Mouse (Mus musculus): ENCODE measurements around the gene Entpd1. TPM values are rescaled to one million over a fixed set of nuclear protein-coding genes. Genes with fewer than 3 reads are reported as not detected.

Gene Entpd1
- polyA plus RNA-seq, 1 experiment from 2014 or later, result 9.2 TPM

DNA sequence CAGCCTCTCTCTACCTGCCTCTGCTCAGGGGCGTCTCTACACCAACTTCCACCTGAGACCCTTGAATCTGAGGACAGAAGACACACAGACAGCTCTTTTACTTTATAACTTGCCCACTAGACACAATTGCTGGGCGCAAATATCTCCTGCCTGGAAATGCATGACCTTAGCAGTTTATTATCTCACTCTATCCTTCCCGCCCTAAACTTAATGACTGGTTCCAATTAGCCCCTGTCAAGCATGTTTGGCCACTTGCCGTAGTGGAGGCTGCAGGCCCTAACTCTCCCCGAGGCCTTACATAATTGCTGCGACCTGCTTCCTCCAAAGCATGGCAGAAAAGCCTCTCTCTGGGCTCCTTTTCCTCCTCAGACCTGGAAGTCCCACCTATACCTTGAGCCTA is 34.2 kb downstream of the Entpd1 start:
- H3K4me2 ChIP-seq (ENCODE audit: low read length), result no peak overlapping the region
- H3K9ac ChIP-seq (replicated peaks; ENCODE audit: low read length), result no peak overlapping the region
- H3K27me3 ChIP-seq (ENCODE audit: control insufficient read depth, insufficient read depth, low read length), result no peaks in the 10 kb centered on the region
- H3K4me1 ChIP-seq (ENCODE audit: control insufficient read depth, insufficient read depth, low read length), result no peaks in the 10 kb centered on the region
- WGBS, result 82% methylated on average over 6 of the region's 6 CpGs
- H3K4me3 ChIP-seq (replicated peaks; ENCODE audit: low read depth, low read length), result no peak overlapping the region
- H3K36me3 ChIP-seq (ENCODE audit: control insufficient read depth, insufficient read depth, low read length), result no peaks in the 10 kb centered on the region
- H3K9me3 ChIP-seq (ENCODE audit: control insufficient read depth, low read length), result no peaks in the 10 kb centered on the region
- no peak for ATAC-seq (ENCODE audit: low FRiP score, low TSS enrichment)
- DNase-seq, result no peak
- H3K27ac ChIP-seq (replicated peaks; ENCODE audit: low read depth, low read length), result no peak overlapping the region

DNA sequence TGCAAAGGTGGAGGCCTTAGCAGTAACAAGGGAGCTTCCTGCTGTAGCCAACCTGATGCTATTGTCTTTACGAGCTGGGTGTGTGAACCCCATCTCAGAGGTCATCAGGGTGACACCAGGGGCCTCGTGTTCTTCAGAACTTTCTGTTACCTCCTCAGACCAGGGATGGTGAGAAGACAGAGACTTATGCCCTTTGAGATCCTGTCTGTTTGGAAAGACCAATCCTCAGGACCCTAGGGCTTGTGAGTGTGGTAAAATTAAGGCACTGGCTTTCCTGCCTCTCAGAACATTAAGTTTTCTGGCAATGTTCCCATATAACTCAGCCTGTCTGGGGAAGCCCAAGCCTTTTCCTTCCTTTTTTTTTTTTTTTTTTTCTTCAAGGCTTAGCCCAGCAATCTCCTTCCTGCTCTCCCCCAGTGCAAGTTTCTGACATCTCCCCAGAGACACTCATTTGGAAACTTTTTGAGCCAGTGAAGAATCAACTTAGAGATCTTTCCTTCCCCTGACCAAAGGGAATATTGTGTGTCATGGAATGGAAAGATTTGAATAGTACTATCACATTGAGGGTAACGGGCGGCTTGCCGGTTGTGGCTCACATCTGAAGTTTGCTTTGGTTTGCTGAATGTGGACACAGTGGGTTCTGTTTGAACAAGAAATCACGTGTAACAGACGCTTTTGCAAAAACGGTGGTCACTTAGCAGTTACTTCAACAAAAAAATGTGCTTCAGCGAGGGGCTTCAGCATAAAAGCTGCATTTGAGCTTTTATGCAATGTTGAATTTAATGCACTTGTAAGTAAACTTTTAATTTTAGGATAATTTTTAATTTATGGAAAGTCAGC is 35.4 kb downstream of the Entpd1 start:
- Histone ChIP-seq H3K4me1 (ENCODE audit: control insufficient read depth, insufficient read depth, low read length) (no peaks in the 10 kb centered on the region), H3K36me3 (ENCODE audit: control insufficient read depth, insufficient read depth, low read length) (no peaks in the 10 kb centered on the region), H3K27ac (replicated peaks; ENCODE audit: low read depth, low read length) (no peak overlapping the region), H3K27me3 (ENCODE audit: control insufficient read depth, insufficient read depth, low read length) (no peaks in the 10 kb centered on the region), H3K4me2 (ENCODE audit: low read length) (no peak overlapping the region), H3K9me3 (ENCODE audit: control insufficient read depth, low read length) (no peaks in the 10 kb centered on the region), H3K4me3 (replicated peaks; ENCODE audit: low read depth, low read length) (no peak overlapping the region), H3K9ac (replicated peaks; ENCODE audit: low read length) (no peak overlapping the region)
- no peak for DNase-seq
- no peak for ATAC-seq (ENCODE audit: low FRiP score, low TSS enrichment)
- WGBS, result 74% methylated on average over 9 of the region's 9 CpGs

DNA sequence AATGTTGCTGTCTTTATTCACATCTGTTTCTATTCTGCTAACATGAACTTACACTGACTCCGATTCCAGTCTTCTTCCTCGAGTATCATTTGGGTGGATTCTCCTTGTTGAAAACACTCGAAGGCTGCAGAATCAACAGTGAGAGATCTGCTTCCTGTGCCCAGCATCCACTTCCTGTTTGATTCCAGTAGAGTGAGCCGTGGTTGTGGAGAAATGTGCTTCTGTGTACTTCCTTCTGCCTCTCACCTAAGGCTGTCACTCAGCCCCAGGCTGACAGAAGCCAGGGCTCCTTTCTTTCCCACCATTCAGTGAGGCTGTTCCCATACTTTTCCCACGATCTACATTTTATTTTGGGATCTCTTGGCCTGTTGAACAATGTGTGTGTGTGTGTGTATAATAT is 37.9 kb downstream of the Entpd1 start:
- H3K36me3 ChIP-seq (ENCODE audit: control insufficient read depth, insufficient read depth, low read length), result no peaks in the 10 kb centered on the region
- H3K27me3 ChIP-seq (ENCODE audit: control insufficient read depth, insufficient read depth, low read length), result no peaks in the 10 kb centered on the region
- DNase-seq, result no peak
- no peak overlapping the region for H3K27ac ChIP-seq (replicated peaks; ENCODE audit: low read depth, low read length)
- no peaks in the 10 kb centered on the region for H3K4me1 ChIP-seq (ENCODE audit: control insufficient read depth, insufficient read depth, low read length)
- no peak overlapping the region for H3K4me3 ChIP-seq (replicated peaks; ENCODE audit: low read depth, low read length)
- H3K9ac ChIP-seq (replicated peaks; ENCODE audit: low read length), result no peak overlapping the region
- no peaks in the 10 kb centered on the region for H3K9me3 ChIP-seq (ENCODE audit: control insufficient read depth, low read length)
- ATAC-seq (ENCODE audit: low FRiP score, low TSS enrichment), result no peak
- 89% methylated on average over 5 of the region's 5 CpGs for WGBS
- no peak overlapping the region for H3K4me2 ChIP-seq (ENCODE audit: low read length)

DNA sequence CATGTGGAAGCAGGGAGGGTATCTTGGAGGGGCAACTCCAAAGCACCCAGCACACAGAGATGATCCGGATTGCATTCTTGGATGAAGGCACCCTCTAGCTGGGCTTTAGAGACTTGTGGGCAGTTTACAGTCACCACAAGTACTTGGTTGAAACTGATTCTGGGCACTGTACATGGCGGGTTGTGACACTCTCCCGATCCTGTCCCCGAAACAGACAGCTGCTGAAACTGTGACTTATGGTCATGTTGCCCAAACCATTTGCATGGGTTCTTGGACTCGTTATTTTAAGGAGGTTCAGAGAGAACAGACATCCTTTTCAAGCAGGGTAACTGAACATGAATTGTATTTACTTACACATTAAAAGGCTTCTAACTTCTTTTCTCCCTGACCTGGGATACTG is 44.0 kb downstream of the Entpd1 start:
- Histone ChIP-seq H3K27ac (replicated peaks; ENCODE audit: low read depth, low read length) (no peak overlapping the region), H3K9me3 (ENCODE audit: control insufficient read depth, low read length) (no peaks in the 10 kb centered on the region), H3K9ac (replicated peaks; ENCODE audit: low read length) (no peak overlapping the region), H3K4me2 (ENCODE audit: low read length) (no peak overlapping the region), H3K36me3 (ENCODE audit: control insufficient read depth, insufficient read depth, low read length) (no peaks in the 10 kb centered on the region), H3K4me3 (replicated peaks; ENCODE audit: low read depth, low read length) (no peak overlapping the region), H3K4me1 (ENCODE audit: control insufficient read depth, insufficient read depth, low read length) (peaks cover 5% of the 10 kb centered on the region; the same call in 1 of the 2 replicates), H3K27me3 (ENCODE audit: control insufficient read depth, insufficient read depth, low read length) (no peaks in the 10 kb centered on the region)
- 91% methylated on average over 5 of the region's 5 CpGs for WGBS
- ATAC-seq (ENCODE audit: low FRiP score, low TSS enrichment) (no peak), DNase-seq (no peak)

DNA sequence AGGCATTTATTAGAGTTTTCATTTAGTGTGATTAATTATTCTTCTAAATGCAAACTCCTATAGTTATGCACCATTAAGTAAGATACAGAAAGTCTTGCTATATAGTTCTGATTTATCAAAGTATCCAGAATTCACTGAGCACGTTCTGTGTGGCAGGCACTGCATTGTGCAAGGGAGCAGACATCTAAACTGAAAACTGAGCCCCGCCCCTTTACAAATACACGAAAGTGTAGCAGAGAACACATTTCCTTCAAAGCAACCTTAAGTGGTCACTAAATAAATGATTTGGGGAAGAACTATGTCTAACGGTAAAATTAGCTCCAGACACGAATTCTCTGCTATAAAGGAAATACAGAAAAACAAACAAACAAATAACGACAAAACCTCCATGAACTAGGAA is 46.1 kb downstream of the Entpd1 start:
- no peak overlapping the region for H3K4me2 ChIP-seq (ENCODE audit: low read length)
- H3K27me3 ChIP-seq (ENCODE audit: control insufficient read depth, insufficient read depth, low read length), result no peaks in the 10 kb centered on the region
- H3K9me3 ChIP-seq (ENCODE audit: control insufficient read depth, low read length), result no peaks in the 10 kb centered on the region
- H3K36me3 ChIP-seq (ENCODE audit: control insufficient read depth, insufficient read depth, low read length), result no peaks in the 10 kb centered on the region
- no peak overlapping the region for H3K9ac ChIP-seq (replicated peaks; ENCODE audit: low read length)
- ATAC-seq (ENCODE audit: low FRiP score, low TSS enrichment) (no peak), DNase-seq (no peak)
- H3K27ac ChIP-seq (replicated peaks; ENCODE audit: low read depth, low read length), result no peak overlapping the region
- peaks cover 5% of the 10 kb centered on the region; the same call in 1 of the 2 replicates for H3K4me1 ChIP-seq (ENCODE audit: control insufficient read depth, insufficient read depth, low read length)
- 81% methylated on average over 6 of the region's 6 CpGs for WGBS
- H3K4me3 ChIP-seq (replicated peaks; ENCODE audit: low read depth, low read length), result no peak overlapping the region

DNA sequence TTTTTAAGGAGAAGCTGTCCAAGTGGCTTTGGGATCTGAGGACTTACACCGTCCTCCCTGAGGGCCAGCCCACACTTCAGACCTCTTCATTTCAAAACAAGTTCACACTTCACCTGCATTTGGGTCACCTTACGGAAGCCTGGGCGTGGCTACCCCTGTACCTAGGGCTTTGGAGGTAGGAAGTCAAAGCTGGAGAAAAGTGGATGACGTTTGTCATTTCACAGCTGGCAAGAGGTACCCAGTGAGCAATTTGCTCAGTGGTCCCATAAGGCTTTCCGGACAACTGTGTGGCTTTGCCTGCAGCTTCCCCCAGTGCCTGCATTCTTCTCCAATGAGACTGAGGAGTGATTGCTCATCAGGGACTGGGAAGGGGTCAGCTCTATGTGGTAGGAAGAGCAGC is 46.8 kb downstream of the Entpd1 start:
- ATAC-seq (ENCODE audit: low FRiP score, low TSS enrichment) (no peak), DNase-seq (no peak)
- H3K9me3 ChIP-seq (ENCODE audit: control insufficient read depth, low read length), result no peaks in the 10 kb centered on the region
- WGBS, result 57% methylated on average over 5 of the region's 5 CpGs
- peaks cover 5% of the 10 kb centered on the region; the same call in 1 of the 2 replicates for H3K4me1 ChIP-seq (ENCODE audit: control insufficient read depth, insufficient read depth, low read length)
- H3K27ac ChIP-seq (replicated peaks; ENCODE audit: low read depth, low read length), result no peak overlapping the region
- peak overlapping the region; percentile 54 for H3K4me2 ChIP-seq (ENCODE audit: low read length)
- no peak overlapping the region for H3K4me3 ChIP-seq (replicated peaks; ENCODE audit: low read depth, low read length)
- no peak overlapping the region for H3K9ac ChIP-seq (replicated peaks; ENCODE audit: low read length)
- no peaks in the 10 kb centered on the region for H3K27me3 ChIP-seq (ENCODE audit: control insufficient read depth, insufficient read depth, low read length)
- H3K36me3 ChIP-seq (ENCODE audit: control insufficient read depth, insufficient read depth, low read length), result no peaks in the 10 kb centered on the region

DNA sequence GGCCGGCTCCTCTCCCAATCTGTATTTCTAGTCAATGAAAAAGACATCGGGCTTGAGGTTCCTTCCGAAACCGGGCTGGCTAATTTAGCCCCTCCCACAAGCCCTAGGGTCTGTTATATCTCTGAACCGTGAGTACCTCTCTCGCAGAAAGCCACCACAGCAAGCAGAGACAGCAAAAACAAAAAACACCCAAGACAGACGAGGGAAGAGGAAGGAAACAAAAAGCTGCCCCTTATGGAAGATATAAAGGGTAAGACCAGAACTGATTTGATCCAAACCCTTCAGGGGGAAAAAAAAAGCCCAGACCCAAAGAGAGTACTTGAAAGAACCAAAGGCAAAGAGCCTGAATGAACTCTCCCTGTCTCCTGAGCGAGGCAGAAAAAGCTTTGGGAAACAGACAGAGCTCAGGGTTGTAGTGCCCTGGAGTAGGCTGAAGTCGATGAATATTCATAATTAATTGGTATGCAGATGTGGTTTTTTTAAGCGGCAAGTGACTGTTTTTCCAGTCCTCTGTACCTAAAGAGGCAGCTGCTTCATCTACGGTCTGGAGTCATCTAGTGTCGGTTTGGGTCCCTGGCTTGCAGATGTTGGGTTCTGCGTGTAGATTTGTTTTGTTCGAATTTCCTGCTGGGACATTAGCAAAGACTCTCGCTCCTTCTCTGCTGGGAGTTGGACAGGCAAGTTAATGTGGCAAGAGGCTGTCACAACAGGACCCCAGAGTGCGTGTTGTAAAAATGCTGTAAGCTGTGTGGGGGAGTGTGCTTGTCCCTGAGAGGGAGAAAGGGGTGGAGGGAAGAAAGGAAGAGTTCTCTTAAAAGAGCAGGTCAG is 47.7 kb downstream of the Entpd1 start:
- Histone ChIP-seq H3K4me1 (ENCODE audit: control insufficient read depth, insufficient read depth, low read length) (peaks cover 5% of the 10 kb centered on the region; the same call in 1 of the 2 replicates), H3K36me3 (ENCODE audit: control insufficient read depth, insufficient read depth, low read length) (no peaks in the 10 kb centered on the region), H3K9ac (replicated peaks; ENCODE audit: low read length) (peak overlapping the region; percentile 52), H3K27me3 (ENCODE audit: control insufficient read depth, insufficient read depth, low read length) (no peaks in the 10 kb centered on the region), H3K9me3 (ENCODE audit: control insufficient read depth, low read length) (no peaks in the 10 kb centered on the region), H3K4me2 (ENCODE audit: low read length) (peak overlapping the region; percentile 54), H3K27ac (replicated peaks; ENCODE audit: low read depth, low read length) (peak overlapping the region; percentile 78), H3K4me3 (replicated peaks; ENCODE audit: low read depth, low read length) (peak overlapping the region; percentile 36)
- ATAC-seq (ENCODE audit: low FRiP score, low TSS enrichment) (peak; percentile 75), DNase-seq (peak; percentile 71)
- under 1% methylated on average over 16 of the region's 16 CpGs for WGBS

DNA sequence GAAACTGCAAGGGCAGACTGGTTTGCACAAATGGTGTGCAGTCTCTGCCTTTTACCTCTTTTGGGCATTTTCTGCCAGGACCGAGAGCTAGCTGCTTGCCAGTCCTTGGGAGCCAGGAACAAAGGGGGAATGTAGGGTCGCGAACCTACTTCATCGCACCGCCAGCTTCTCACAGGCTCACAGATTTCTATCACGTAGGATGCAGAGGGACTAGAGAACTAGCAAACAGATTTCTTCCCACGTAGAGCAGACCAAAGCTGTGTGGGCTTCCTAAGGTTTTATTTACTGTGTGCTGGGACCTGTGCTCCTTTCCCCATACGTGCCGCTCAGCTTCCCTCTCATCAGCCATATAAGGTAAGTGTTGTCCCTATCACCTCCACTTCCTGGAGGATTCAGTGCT is 48.3 kb downstream of the Entpd1 start:
- peak; percentile 55 for ATAC-seq (ENCODE audit: low FRiP score, low TSS enrichment)
- peak overlapping the region; percentile 52 for H3K9ac ChIP-seq (replicated peaks; ENCODE audit: low read length)
- peak overlapping the region; percentile 54 for H3K4me2 ChIP-seq (ENCODE audit: low read length)
- 15% methylated on average over 9 of the region's 9 CpGs for WGBS
- no peaks in the 10 kb centered on the region for H3K27me3 ChIP-seq (ENCODE audit: control insufficient read depth, insufficient read depth, low read length)
- peak overlapping the region; percentile 78 for H3K27ac ChIP-seq (replicated peaks; ENCODE audit: low read depth, low read length)
- peaks cover 5% of the 10 kb centered on the region; the same call in 1 of the 2 replicates for H3K4me1 ChIP-seq (ENCODE audit: control insufficient read depth, insufficient read depth, low read length)
- H3K9me3 ChIP-seq (ENCODE audit: control insufficient read depth, low read length), result no peaks in the 10 kb centered on the region
- H3K4me3 ChIP-seq (replicated peaks; ENCODE audit: low read depth, low read length), result peak overlapping the region; percentile 36
- DNase-seq, result peak; percentile 56
- H3K36me3 ChIP-seq (ENCODE audit: control insufficient read depth, insufficient read depth, low read length), result no peaks in the 10 kb centered on the region

All from midbrain, embryonic 14.5 days (tissue).